Mouse (Mus musculus): ENCODE results near the gene Sh3bp2. TPM values are rescaled to one million over a fixed set of nuclear protein-coding genes. Genes with fewer than 3 reads are reported as not detected.

Sh3bp2 gene
- 18.8 and 27.8 TPM in 2 replicates for polyA plus RNA-seq (2014; fragmentation: Nextera tagmentation; extraction: Ambion mirVana)

DNA sequence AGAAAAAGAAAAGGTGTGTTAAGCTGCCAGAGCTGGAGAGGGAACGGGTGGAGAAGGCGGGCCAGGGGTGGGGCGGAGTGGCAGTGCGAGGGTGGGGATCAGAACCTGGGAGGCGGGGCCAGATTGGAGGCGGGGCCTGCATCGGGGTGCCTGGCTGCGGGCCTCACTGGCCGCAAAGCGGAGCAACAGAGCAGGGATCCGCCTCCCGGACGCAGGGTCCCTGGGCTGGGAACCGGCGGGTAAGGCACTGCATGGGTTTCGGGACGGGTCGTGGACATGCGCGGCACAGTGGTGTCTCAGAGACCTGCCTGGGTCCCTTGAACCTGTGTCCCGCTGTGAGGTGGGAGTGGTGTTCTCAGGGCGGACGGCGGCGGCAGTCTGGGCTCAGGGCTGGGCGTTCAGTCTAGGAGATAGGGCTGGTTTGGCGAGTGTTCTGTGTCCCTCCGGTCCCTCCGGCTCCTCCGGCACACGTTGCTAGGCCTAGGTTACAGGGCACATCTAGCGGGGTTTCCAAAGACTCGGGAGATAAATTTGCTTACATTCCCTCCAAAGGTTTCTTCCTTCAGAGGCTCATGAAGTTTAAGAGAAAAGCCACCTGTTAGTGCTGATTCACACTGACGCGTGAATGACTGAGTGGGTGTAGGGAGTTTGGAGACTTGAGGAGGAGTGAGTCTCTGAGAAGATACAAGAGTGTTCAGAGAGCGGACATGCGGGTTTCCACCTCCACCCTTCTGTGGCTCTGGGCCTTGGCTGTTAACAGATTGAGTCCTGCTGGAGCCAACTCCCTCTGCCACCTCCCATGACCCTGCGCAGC lies at the start of gene Sh3bp2:
Gene Sh3bp2, plus strand, starts transcription at position 176 of the 814 bp plus-strand sequence.
- Histone ChIP-seq H3K4me3 (ENCODE audit: low read depth, low read length) (peak within 1 kb of the TSS; percentile 39), H3K9me3 (replicated peaks; ENCODE audit: control insufficient read depth, low read length) (no peaks in the 10 kb centered on the region), H3K4me1 (ENCODE audit: control insufficient read depth, insufficient read depth, low read length) (no peaks in the 10 kb centered on the region), H3K9ac (ENCODE audit: low read length) (peak within 1 kb of the TSS; percentile 53), H3K4me2 (ENCODE audit: low read length) (peak within 1 kb of the TSS; percentile 60), H3K27me3 (replicated peaks; ENCODE audit: control insufficient read depth, insufficient read depth, low read length) (no peaks in the 10 kb centered on the region), H3K36me3 (ENCODE audit: control insufficient read depth, insufficient read depth, low read length) (no peaks in the 10 kb centered on the region), H3K27ac (ENCODE audit: low read depth, low read length) (no peak within 1 kb of the TSS)
- peak; percentile 97 for ATAC-seq
- 2% methylated on average over 38 of the region's 38 CpGs for WGBS
- peak; percentile 81 for DNase-seq (ENCODE audit: low spot score)

DNA sequence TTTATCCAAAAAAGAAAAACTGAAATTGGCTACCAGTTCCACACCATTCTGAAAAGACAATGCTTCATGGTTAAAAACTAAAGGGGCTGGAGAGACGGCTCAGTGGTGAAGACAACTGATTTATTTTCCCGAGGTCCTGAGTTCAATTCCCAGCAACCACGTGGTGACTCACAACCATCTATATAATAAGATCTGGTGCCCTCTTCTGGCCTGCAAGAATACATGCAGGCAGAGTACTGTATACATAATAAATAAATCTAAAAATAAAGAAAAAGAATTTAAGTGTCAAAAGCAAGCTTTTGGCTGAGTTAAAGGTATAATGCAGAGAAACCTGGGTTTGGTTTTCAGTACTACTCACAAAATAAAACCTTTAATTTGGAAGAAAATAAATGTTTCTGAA lies 44.7 kb upstream of the Sh3bp2 start:
- H3K9me3 ChIP-seq (replicated peaks; ENCODE audit: control insufficient read depth, low read length) = no peaks in the 10 kb centered on the region
- H3K4me2 ChIP-seq (ENCODE audit: low read length) = no peak overlapping the region
- ATAC-seq = no peak
- H3K4me1 ChIP-seq (ENCODE audit: control insufficient read depth, insufficient read depth, low read length) = no peaks in the 10 kb centered on the region
- WGBS = 86% methylated on average over 3 of the region's 3 CpGs
- no peaks in the 10 kb centered on the region for H3K27me3 ChIP-seq (replicated peaks; ENCODE audit: control insufficient read depth, insufficient read depth, low read length)
- H3K9ac ChIP-seq (ENCODE audit: low read length) = no peak overlapping the region
- peaks cover 77% of the 10 kb centered on the region for H3K36me3 ChIP-seq (ENCODE audit: control insufficient read depth, insufficient read depth, low read length)
- no peak for DNase-seq (ENCODE audit: low spot score)
- H3K27ac ChIP-seq (ENCODE audit: low read depth, low read length) = no peak overlapping the region
- no peak overlapping the region for H3K4me3 ChIP-seq (ENCODE audit: low read depth, low read length)

DNA sequence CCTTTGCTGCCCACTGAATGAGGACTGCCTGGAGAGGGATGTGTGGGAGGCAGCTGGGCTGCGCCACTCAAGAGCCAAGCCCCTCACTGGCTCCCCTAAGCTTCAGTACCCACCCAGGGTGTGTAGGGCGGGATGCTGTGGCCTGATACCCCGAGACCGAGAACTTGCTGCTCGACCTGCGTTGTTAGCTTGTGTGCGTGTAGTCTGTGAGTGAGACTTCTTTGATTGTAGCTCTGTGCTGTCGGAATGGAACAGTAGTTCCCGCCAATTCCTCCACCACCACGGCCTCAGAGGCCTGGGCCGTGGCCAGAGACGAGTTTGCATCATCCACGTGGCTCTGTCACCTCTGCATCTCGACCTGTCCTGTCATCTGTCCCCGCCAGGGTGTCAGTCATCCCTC lies 39.9 kb upstream of the Sh3bp2 start:
- Histone ChIP-seq H3K4me2 (ENCODE audit: low read length) (no peak overlapping the region), H3K27me3 (replicated peaks; ENCODE audit: control insufficient read depth, insufficient read depth, low read length) (no peaks in the 10 kb centered on the region), H3K9me3 (replicated peaks; ENCODE audit: control insufficient read depth, low read length) (no peaks in the 10 kb centered on the region), H3K4me1 (ENCODE audit: control insufficient read depth, insufficient read depth, low read length) (no peaks in the 10 kb centered on the region), H3K36me3 (ENCODE audit: control insufficient read depth, insufficient read depth, low read length) (peaks cover 58% of the 10 kb centered on the region), H3K27ac (ENCODE audit: low read depth, low read length) (no peak overlapping the region), H3K9ac (ENCODE audit: low read length) (no peak overlapping the region), H3K4me3 (ENCODE audit: low read depth, low read length) (no peak overlapping the region)
- DNase-seq (ENCODE audit: low spot score) = no peak
- WGBS = 90% methylated on average over 15 of the region's 15 CpGs
- ATAC-seq = no peak

DNA sequence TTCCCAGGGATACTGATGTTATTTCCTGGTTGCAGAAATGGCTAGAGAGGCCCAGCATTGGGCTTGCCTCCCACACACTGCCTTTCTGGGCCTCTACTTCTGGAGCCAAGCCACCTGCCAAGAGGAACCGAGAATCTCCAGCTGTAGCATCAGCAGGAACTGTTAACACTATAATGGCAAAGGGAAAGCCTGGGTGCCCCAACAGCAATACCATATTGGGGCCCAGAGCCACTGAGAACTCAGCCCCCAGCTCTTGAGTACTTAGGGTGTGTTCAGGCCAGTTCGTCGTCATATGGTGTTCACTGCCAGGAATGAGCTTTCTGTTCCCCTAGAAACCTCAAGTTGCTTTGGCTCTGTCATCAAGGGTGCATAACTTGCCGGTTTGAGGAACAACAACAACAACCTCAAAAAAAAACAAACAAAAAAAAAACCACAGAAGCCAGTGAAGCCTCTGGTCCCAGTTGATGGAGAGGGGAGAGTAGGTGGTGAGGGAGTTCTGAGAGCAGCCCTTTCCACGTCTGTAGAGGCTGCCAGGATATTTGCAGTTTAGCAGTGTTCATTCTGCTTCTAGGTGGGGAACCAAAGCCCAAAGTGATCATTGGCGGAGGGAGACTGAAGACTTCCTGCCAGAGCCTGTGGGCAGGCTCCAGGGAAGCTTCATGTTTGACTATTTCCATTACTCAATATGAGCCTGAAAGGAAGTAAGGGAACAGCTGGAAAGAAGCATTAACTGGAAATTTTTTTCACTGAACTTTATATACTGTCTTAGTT lies 38.1 kb upstream of the Sh3bp2 start:
- Histone ChIP-seq H3K27ac (ENCODE audit: low read depth, low read length) (no peak overlapping the region), H3K4me2 (ENCODE audit: low read length) (no peak overlapping the region), H3K9me3 (replicated peaks; ENCODE audit: control insufficient read depth, low read length) (no peaks in the 10 kb centered on the region), H3K27me3 (replicated peaks; ENCODE audit: control insufficient read depth, insufficient read depth, low read length) (no peaks in the 10 kb centered on the region), H3K9ac (ENCODE audit: low read length) (no peak overlapping the region), H3K36me3 (ENCODE audit: control insufficient read depth, insufficient read depth, low read length) (peaks cover 46% of the 10 kb centered on the region), H3K4me1 (ENCODE audit: control insufficient read depth, insufficient read depth, low read length) (no peaks in the 10 kb centered on the region), H3K4me3 (ENCODE audit: low read depth, low read length) (no peak overlapping the region)
- WGBS = 77% methylated on average over 6 of the region's 6 CpGs
- DNase-seq (ENCODE audit: low spot score) (no peak), ATAC-seq (no peak)

DNA sequence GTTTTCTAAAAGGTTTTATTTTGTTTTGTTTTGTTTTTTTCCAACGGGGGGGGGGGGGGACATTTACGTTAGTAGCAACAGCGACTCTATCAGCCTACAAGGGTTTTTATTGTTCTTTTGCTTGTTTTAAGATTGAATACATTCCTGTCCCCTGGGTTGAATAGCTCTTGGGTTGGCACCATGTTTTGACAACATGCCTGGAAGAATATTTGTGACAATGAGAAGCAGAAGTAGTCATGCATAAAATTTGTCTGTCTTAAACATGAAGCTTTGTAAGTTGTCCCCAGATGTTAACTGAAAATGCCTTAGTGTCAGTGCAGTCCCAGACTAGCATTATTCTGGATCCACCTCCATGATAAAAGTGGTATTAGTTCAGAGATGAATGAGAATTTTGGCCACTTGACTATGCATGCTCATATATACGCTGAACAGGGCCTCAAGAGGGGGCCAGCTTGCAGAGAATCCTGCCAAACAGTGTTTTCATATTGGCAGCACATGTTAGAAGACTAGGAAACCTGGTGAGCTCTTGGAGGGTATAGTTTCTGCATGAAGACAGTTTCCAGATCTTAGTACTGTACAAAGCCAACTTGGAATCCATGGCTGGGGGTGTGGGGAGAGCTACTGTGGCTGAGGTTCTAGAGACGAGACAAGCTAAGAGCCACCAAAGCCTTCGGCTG lies 36.8 kb upstream of the Sh3bp2 start:
- DNase-seq (ENCODE audit: low spot score) (peak; percentile 18), ATAC-seq (no peak)
- 78% methylated on average over 6 of the region's 6 CpGs for WGBS
- H3K27me3 ChIP-seq (replicated peaks; ENCODE audit: control insufficient read depth, insufficient read depth, low read length) = no peaks in the 10 kb centered on the region
- no peak overlapping the region for H3K27ac ChIP-seq (ENCODE audit: low read depth, low read length)
- H3K4me1 ChIP-seq (ENCODE audit: control insufficient read depth, insufficient read depth, low read length) = no peaks in the 10 kb centered on the region
- H3K4me2 ChIP-seq (ENCODE audit: low read length) = no peak overlapping the region
- H3K9ac ChIP-seq (ENCODE audit: low read length) = no peak overlapping the region
- H3K9me3 ChIP-seq (replicated peaks; ENCODE audit: control insufficient read depth, low read length) = no peaks in the 10 kb centered on the region
- H3K4me3 ChIP-seq (ENCODE audit: low read depth, low read length) = no peak overlapping the region
- peaks cover 33% of the 10 kb centered on the region for H3K36me3 ChIP-seq (ENCODE audit: control insufficient read depth, insufficient read depth, low read length)

DNA sequence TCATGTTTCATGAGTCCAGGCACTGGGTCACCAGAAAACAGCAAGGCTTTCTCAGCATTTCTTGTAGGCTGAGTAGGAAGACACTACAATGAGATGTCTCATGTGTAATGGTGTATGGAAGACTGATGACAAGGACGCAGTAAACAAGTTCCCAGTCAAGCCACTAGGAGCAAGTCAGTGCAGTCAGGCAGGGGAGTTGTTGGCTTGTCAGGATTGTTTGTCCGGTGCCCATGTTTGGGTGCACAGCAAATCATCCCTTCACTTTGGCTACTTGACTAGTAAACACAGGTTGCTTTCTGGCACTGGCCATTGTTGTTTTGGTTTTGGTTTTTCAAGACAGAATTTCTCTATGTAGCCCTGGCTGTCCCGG lies 36.2 kb upstream of the Sh3bp2 start:
- no peaks in the 10 kb centered on the region for H3K9me3 ChIP-seq (replicated peaks; ENCODE audit: control insufficient read depth, low read length)
- no peak overlapping the region for H3K4me2 ChIP-seq (ENCODE audit: low read length)
- no peak overlapping the region for H3K27ac ChIP-seq (ENCODE audit: low read depth, low read length)
- peaks cover 32% of the 10 kb centered on the region for H3K36me3 ChIP-seq (ENCODE audit: control insufficient read depth, insufficient read depth, low read length)
- 85% methylated on average over 3 of the region's 3 CpGs for WGBS
- ATAC-seq (no peak), DNase-seq (ENCODE audit: low spot score) (no peak)
- H3K27me3 ChIP-seq (replicated peaks; ENCODE audit: control insufficient read depth, insufficient read depth, low read length) = no peaks in the 10 kb centered on the region
- H3K4me1 ChIP-seq (ENCODE audit: control insufficient read depth, insufficient read depth, low read length) = no peaks in the 10 kb centered on the region
- H3K9ac ChIP-seq (ENCODE audit: low read length) = no peak overlapping the region
- no peak overlapping the region for H3K4me3 ChIP-seq (ENCODE audit: low read depth, low read length)

DNA sequence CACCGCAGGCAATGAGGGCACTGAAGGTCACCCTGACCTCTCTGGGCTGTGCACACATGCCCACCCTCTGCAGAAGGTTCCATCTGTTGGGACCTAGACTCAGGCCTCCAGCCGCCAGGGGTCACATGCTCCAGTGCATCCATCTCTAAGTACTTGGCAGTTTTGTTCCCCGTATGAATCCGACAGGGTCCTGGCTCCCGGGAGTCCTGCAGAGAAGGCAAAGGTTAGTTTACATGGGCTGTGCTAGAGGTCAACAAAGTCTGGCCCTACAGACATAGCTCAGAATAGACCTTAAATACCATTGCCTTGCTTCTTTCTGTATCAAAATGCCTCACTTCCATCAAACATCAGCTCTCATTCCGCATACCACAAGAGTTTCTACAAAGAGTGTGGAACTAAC lies 28.9 kb upstream of the Sh3bp2 start:
- Histone ChIP-seq H3K4me1 (ENCODE audit: control insufficient read depth, insufficient read depth, low read length) (no peaks in the 10 kb centered on the region), H3K9me3 (replicated peaks; ENCODE audit: control insufficient read depth, low read length) (no peaks in the 10 kb centered on the region), H3K36me3 (ENCODE audit: control insufficient read depth, insufficient read depth, low read length) (no peaks in the 10 kb centered on the region), H3K9ac (ENCODE audit: low read length) (no peak overlapping the region), H3K27ac (ENCODE audit: low read depth, low read length) (no peak overlapping the region), H3K27me3 (replicated peaks; ENCODE audit: control insufficient read depth, insufficient read depth, low read length) (no peaks in the 10 kb centered on the region), H3K4me3 (ENCODE audit: low read depth, low read length) (no peak overlapping the region), H3K4me2 (ENCODE audit: low read length) (no peak overlapping the region)
- WGBS = 86% methylated on average over 6 of the region's 6 CpGs
- ATAC-seq (no peak), DNase-seq (ENCODE audit: low spot score) (no peak)

DNA sequence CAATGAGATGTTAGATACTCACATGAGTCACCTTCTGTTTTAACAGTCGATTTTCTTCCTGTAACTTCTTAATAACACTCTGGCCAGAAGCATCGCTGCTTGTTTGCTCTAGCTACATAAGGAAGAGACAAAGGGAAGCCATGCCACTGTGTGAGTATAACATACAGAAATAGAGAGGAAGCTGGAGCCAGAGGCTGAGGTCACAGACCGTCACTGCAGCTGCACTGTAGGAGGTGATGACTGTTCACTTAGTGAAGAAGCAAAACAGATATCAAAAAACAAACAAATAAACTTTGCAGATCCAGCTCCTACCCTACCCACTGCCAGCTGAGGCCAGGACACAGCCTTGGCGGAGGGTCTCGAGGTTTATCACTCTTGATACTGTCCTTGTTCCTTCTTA lies 24.8 kb upstream of the Sh3bp2 start:
- H3K27ac ChIP-seq (ENCODE audit: low read depth, low read length) = no peak overlapping the region
- no peak overlapping the region for H3K9ac ChIP-seq (ENCODE audit: low read length)
- 85% methylated on average over 5 of the region's 5 CpGs for WGBS
- H3K4me1 ChIP-seq (ENCODE audit: control insufficient read depth, insufficient read depth, low read length) = no peaks in the 10 kb centered on the region
- no peaks in the 10 kb centered on the region for H3K27me3 ChIP-seq (replicated peaks; ENCODE audit: control insufficient read depth, insufficient read depth, low read length)
- no peak overlapping the region for H3K4me2 ChIP-seq (ENCODE audit: low read length)
- ATAC-seq = no peak
- no peaks in the 10 kb centered on the region for H3K36me3 ChIP-seq (ENCODE audit: control insufficient read depth, insufficient read depth, low read length)
- no peaks in the 10 kb centered on the region for H3K9me3 ChIP-seq (replicated peaks; ENCODE audit: control insufficient read depth, low read length)
- no peak overlapping the region for H3K4me3 ChIP-seq (ENCODE audit: low read depth, low read length)
- DNase-seq (ENCODE audit: low spot score) = no peak

Data from forebrain, embryonic 14.5 days (tissue).